Mouse (Mus musculus) midbrain, embryonic 16.5 days (tissue): ENCODE data around the gene Cct7. TPM values are rescaled to one million over a fixed set of nuclear protein-coding genes. Genes with fewer than 3 reads are reported as not detected.

Source experiments
- ATAC-seq: fragments of 200-750 bp; cut with Nextera tagmentation; 2 replicates; pipeline ENCODE4 v1.8.0; 2017; ENCODE audit warnings: moderate TSS enrichment
- H3K27ac ChIP-seq: fragments of 300-500 bp; sonication (generic); 2 replicates; pipeline ENCODE4 v1.5.1; 2014; ENCODE audit warnings: mild to moderate bottlenecking, low read length, mixed read lengths
- H3K27me3 ChIP-seq: fragments of 300-500 bp; sonication (generic); 2 replicates; pipeline ENCODE4 v1.6.1; 2014; ENCODE audit warnings: low read depth, low read length, mixed read lengths; ENCODE audit not compliant: control insufficient read depth, insufficient read depth
- H3K36me3 ChIP-seq: fragments of 300-500 bp; sonication (generic); 2 replicates; pipeline ENCODE4 v1.6.1; 2014; ENCODE audit warnings: mild to moderate bottlenecking, low read length, moderate library complexity, mixed read lengths; ENCODE audit not compliant: control insufficient read depth, insufficient read depth
- H3K4me1 ChIP-seq: fragments of 300-500 bp; sonication (generic); 2 replicates; pipeline ENCODE4 v1.6.1; 2014; ENCODE audit warnings: mild to moderate bottlenecking, low read length, mixed read lengths; ENCODE audit not compliant: control insufficient read depth, insufficient read depth
- H3K4me2 ChIP-seq: fragments of 300-500 bp; sonication (generic); 2 replicates; pipeline ENCODE4 v1.6.1; 2014; ENCODE audit warnings: mild to moderate bottlenecking, low read length, mixed read lengths
- H3K4me3 ChIP-seq: fragments of 300-500 bp; sonication (generic); 2 replicates; pipeline ENCODE4 v1.5.1; 2014; ENCODE audit warnings: low read depth, mild to moderate bottlenecking, low read length, moderate library complexity, mixed read lengths
- H3K9ac ChIP-seq: fragments of 300-500 bp; sonication (generic); 2 replicates; pipeline ENCODE4 v1.6.1; 2014; ENCODE audit warnings: low read depth, low read length, mixed read lengths
- H3K9me3 ChIP-seq: fragments of 300-500 bp; sonication (generic); replicated peaks from 2 replicates; pipeline ENCODE4 v1.6.1; 2014; ENCODE audit warnings: mild to moderate bottlenecking, low read length, mixed read lengths; ENCODE audit not compliant: control insufficient read depth, poor library complexity, severe bottlenecking
- WGBS: fragments of 180-500 bp; shearing (Covaris S2); extraction: QIAGEN DNeasy Blood & Tissue Kit; methylation state at CpG from one replicate; pipeline ENCODE4 v1.1.7; 2014; 5-methylcytosine and 5-hydroxymethylcytosine counted together
- polyA plus RNA-seq: library from polyadenylated mRNA; unstranded; fragments of >200 nt; fragmentation: Nextera tagmentation; extraction: Ambion mirVana; gene quantifications from 2 replicates; pipeline ENCODE4 v1.2.1, GENCODE M21; 2015

Cct7 gene
- polyA plus RNA-seq, 1 experiment from 2014 or later = 573 TPM

DNA sequence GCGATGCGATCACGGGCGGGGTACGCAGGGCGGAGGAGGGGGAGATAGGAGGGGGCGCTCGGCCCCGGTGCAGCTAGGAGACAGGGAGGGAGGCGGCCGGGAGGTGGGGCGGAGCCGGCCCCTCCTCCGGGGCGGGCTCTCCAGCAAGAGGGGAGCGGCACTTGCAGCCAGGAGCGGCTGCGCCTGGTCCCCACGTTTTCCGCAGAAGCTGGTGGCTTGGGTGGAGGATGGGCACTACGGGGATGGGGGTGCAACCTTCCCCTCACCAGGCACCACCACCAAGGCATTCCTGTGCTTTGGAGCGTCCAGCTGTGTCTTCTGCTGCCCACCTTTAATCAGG lies 51.6 kb downstream of the Cct7 start, which contains the start of gene Fbxo41:
Gene Fbxo41 (minus strand): TSS at position 84 of the 340 bp plus-strand sequence.
- peak within 1 kb of the TSS; percentile 96 for H3K9ac ChIP-seq
- peak within 1 kb of the TSS; percentile 65 for H3K4me2 ChIP-seq
- H3K9me3 ChIP-seq = no peaks in the 10 kb centered on the region
- H3K27me3 ChIP-seq = no peaks in the 10 kb centered on the region
- H3K4me3 ChIP-seq = peak within 1 kb of the TSS; percentile 83
- peaks cover 21% of the 10 kb centered on the region for H3K4me1 ChIP-seq
- ATAC-seq = peak; percentile 87
- 0% methylated on average over 11 of the region's 22 CpGs for WGBS
- peak within 1 kb of the TSS; percentile 84 for H3K27ac ChIP-seq
- H3K36me3 ChIP-seq = no peaks in the 10 kb centered on the region

DNA sequence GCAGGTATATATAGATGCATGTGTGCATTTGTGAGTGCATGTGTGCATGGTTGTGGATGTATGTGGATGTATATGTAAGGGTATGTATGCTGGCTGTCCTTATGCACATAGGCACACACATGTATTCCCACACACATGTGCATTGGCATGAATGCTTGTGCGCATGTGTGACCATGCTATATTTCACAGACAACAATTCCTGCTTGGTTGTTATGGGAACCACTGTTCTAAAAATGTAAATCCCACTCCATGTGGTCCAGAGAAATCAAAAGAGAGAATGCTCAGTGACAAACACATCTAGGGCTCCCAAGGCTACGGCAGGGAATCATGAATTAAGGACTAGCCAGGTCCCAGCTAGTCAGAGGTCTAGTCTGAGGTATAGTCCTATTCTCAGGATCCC lies 53.6 kb downstream of the Cct7 start:
- H3K9ac ChIP-seq = no peak overlapping the region
- H3K4me1 ChIP-seq = peaks cover 21% of the 10 kb centered on the region
- H3K4me3 ChIP-seq = no peak overlapping the region
- H3K27ac ChIP-seq = no peak overlapping the region
- H3K36me3 ChIP-seq = no peaks in the 10 kb centered on the region
- no peak for ATAC-seq
- 26% methylated on average over 2 of the region's 2 CpGs for WGBS
- H3K27me3 ChIP-seq = peaks cover 7% of the 10 kb centered on the region
- no peak overlapping the region for H3K4me2 ChIP-seq
- H3K9me3 ChIP-seq = no peaks in the 10 kb centered on the region

DNA sequence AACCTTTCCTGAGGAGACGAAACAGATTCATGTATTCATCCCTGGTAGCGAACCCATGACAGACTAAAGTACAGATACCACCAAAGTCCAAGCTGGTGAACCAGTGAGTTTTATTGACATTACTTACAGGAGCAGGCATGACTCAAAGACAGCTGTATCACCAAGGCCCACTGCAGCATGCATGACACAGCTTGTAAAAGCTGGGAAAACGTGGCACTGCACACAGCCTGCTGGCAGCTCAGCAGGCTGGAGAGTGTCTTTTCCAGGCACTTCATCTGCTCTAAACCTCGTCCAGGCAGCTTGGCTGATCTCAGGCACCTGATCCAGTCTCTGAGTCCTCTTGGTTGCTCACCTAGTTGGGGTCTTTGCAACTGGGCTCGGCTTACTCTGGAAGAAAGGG lies 57.3 kb downstream of the Cct7 start:
- Histone ChIP-seq H3K9me3 (no peaks in the 10 kb centered on the region), H3K4me3 (no peak overlapping the region), H3K27ac (no peak overlapping the region), H3K27me3 (peaks cover 42% of the 10 kb centered on the region), H3K36me3 (no peaks in the 10 kb centered on the region), H3K4me1 (peaks cover 24% of the 10 kb centered on the region), H3K9ac (no peak overlapping the region), H3K4me2 (no peak overlapping the region)
- 46% methylated on average over 5 of the region's 5 CpGs for WGBS
- ATAC-seq = no peak

DNA sequence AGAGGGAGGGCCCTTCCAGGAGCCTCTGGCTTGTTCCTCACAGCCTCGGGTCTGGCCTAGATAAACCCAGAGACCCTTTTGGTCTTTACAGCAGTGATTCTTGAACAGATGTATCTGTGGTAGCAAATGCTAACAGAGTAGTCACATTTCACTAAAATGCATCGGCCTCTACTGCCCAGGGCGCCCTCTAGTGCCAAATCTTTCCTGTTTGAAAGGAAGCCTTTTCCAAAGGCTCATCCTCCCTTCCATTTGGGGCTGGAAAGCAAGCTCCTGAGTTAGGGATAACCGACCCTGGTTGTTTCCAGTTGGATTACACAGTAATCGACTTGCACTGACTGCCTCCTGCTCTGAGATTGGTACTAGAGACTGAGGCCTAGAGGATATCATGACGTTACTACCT lies 59.2 kb downstream of the Cct7 start:
- Histone ChIP-seq H3K9me3 (no peaks in the 10 kb centered on the region), H3K27ac (no peak overlapping the region), H3K9ac (no peak overlapping the region), H3K4me3 (no peak overlapping the region), H3K36me3 (no peaks in the 10 kb centered on the region), H3K4me1 (peaks cover 26% of the 10 kb centered on the region), H3K27me3 (peaks cover 55% of the 10 kb centered on the region), H3K4me2 (no peak overlapping the region)
- 1% methylated on average over 6 of the region's 6 CpGs for WGBS
- no peak for ATAC-seq

DNA sequence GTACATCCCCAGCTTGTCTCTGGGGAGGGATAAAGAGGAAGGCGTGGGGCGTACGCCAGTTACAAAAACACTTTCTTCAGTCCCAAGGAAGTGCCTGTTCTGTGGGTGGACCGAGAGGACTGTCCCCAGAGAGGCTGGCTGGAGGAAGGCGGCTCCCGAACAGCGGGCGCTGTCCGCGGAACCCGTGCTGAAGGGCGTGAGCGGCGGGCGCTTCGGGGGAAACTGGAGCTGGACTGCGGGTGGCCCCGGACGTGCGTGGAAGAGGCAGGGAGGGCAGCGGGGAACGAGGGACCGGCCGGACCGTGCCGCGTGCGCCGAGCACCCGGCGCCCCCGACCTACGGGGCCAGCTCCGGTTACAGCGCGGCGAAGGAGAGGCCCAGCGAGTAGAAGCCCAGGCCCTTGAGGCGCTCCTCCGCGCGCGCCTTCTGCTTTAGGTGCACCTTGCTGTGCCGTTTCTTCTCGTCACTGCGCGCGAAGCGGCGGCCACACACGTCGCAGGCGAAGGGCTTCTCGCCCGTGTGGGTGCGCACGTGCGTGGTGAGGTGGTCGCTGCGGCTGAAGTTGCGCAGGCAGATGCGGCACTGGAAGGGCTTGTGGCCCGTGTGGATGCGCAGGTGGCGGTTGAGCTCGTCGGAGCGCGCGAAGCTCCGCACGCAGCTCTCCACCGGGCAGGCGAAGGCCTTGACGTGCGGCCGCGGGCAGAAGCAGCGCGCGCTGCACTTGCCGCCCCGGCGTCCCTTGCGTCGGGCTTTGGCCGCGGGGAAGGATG lies 60.2 kb downstream of the Cct7 start:
- H3K4me2 ChIP-seq = peak overlapping the region; percentile 93
- no peaks in the 10 kb centered on the region for H3K9me3 ChIP-seq
- no peak overlapping the region for H3K27ac ChIP-seq
- peak overlapping the region; percentile 31 for H3K9ac ChIP-seq
- H3K36me3 ChIP-seq = no peaks in the 10 kb centered on the region
- H3K27me3 ChIP-seq = peaks cover 61% of the 10 kb centered on the region
- H3K4me1 ChIP-seq = peaks cover 26% of the 10 kb centered on the region
- peak overlapping the region; percentile 41 for H3K4me3 ChIP-seq
- no peak for ATAC-seq
- under 1% methylated on average over 85 of the region's 88 CpGs for WGBS

- Histone ChIP-seq H3K4me3 (peak overlapping the region; percentile 41), H3K4me1 (peaks cover 26% of the 10 kb centered on the region), H3K27ac (no peak overlapping the region), H3K27me3 (peaks cover 61% of the 10 kb centered on the region), H3K9ac (peak overlapping the region; percentile 31), H3K36me3 (no peaks in the 10 kb centered on the region), H3K9me3 (no peaks in the 10 kb centered on the region), H3K4me2 (peak overlapping the region; percentile 93)
- no peak for ATAC-seq
- WGBS = under 1% methylated on average over 27 of the region's 36 CpGs
These were observed 60.7 kb downstream of the Cct7 start for GRCm38 (mm10) chr6:85512056-85512440.

GRCm38 (mm10) chr6:85512577-85513530 lies 61.5 kb downstream of the Cct7 start:
- no peaks in the 10 kb centered on the region for H3K36me3 ChIP-seq
- peaks cover 29% of the 10 kb centered on the region for H3K4me1 ChIP-seq
- H3K4me2 ChIP-seq = peak overlapping the region; percentile 93
- WGBS = 1% methylated on average over 76 of the region's 90 CpGs
- H3K27me3 ChIP-seq = peaks cover 61% of the 10 kb centered on the region
- ATAC-seq = peak; percentile 33; the same call in 1 of the 2 replicates
- peak overlapping the region; percentile 53 for H3K4me3 ChIP-seq
- H3K27ac ChIP-seq = no peak overlapping the region
- no peaks in the 10 kb centered on the region for H3K9me3 ChIP-seq
- H3K9ac ChIP-seq = peak overlapping the region; percentile 36; the same call in 1 of the 2 replicates

DNA sequence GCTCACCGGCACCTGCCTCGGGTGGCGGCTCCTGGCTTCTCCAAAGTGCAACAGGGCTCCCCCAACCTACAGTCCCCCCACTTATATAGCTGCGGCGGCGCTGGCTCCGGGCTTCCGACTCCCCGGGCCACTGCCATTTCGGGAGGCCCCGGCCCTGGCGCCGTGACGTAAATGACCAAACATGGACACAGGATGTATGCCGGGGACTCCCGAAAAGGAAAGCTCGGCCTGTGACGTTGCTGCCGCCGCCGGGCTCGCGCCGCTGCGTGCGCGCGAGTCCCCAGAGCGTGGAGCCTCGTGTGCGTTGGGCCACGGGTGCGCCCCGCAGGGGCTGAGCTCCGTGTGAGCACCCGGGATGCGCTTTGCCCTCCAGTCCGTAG lies 62.2 kb downstream of the Cct7 start, which contains the start of gene Egr4:
Gene Egr4 (minus strand): TSS at position 59 of the 380 bp plus-strand sequence.
- Histone ChIP-seq H3K9me3 (no peaks in the 10 kb centered on the region), H3K36me3 (no peaks in the 10 kb centered on the region), H3K27me3 (peaks cover 60% of the 10 kb centered on the region), H3K4me1 (peaks cover 36% of the 10 kb centered on the region), H3K27ac (no peak within 1 kb of the TSS), H3K9ac (peak within 1 kb of the TSS; percentile 36), H3K4me2 (peak within 1 kb of the TSS; percentile 93), H3K4me3 (peak within 1 kb of the TSS; percentile 53)
- under 1% methylated on average over 38 of the region's 38 CpGs for WGBS
- peak; percentile 64 for ATAC-seq
